Mouse (Mus musculus) intestine, postnatal 0 days (tissue): ENCODE measurements around the gene Rab37. TPM values are rescaled to one million over a fixed set of nuclear protein-coding genes. Genes with fewer than 3 reads are reported as not detected.

Experiments used
- ATAC-seq: fragments of 200-750 bp; cut with Nextera tagmentation; 2 replicates; pipeline ENCODE4 v1.8.0; 2017; ENCODE audit warnings: mild to moderate bottlenecking, moderate TSS enrichment, moderate library complexity
- H3K27ac ChIP-seq: fragments of 300-500 bp; sonication (generic); 2 replicates; pipeline ENCODE4 v1.5.1; 2014; ENCODE audit warnings: mild to moderate bottlenecking, low read depth, low read length, moderate library complexity
- H3K27me3 ChIP-seq: fragments of 300-500 bp; sonication (generic); replicated peaks from 2 replicates; pipeline ENCODE4 v1.6.1; 2014; ENCODE audit warnings: low read length, mixed read lengths; ENCODE audit not compliant: control insufficient read depth, insufficient read depth
- H3K36me3 ChIP-seq: fragments of 300-500 bp; sonication (generic); 2 replicates; pipeline ENCODE4 v1.6.1; 2014; ENCODE audit warnings: mild to moderate bottlenecking, moderate library complexity; ENCODE audit not compliant: control insufficient read depth, insufficient read depth
- H3K4me1 ChIP-seq: fragments of 300-500 bp; sonication (generic); replicated peaks from 2 replicates; pipeline ENCODE4 v1.6.1; 2014; ENCODE audit warnings: antibody characterized with exemption, low read length, mixed read lengths; ENCODE audit not compliant: control insufficient read depth, insufficient read depth
- H3K4me2 ChIP-seq: fragments of 300-500 bp; sonication (generic); replicated peaks from 2 replicates; pipeline ENCODE4 v1.6.1; 2014; ENCODE audit warnings: low read depth, mild to moderate bottlenecking, moderate library complexity
- H3K4me3 ChIP-seq: fragments of 300-500 bp; sonication (generic); 2 replicates; pipeline ENCODE4 v1.5.1; 2014; ENCODE audit warnings: low read depth, low read length
- H3K9ac ChIP-seq: fragments of 300-500 bp; sonication (generic); 2 replicates; pipeline ENCODE4 v1.6.1; 2014; ENCODE audit warnings: mild to moderate bottlenecking, low read depth, low read length
- H3K9me3 ChIP-seq: fragments of 300-500 bp; sonication (generic); 2 replicates; pipeline ENCODE4 v1.6.1; 2016; ENCODE audit warnings: mixed run types; ENCODE audit not compliant: control insufficient read depth
- CTCF ChIP-seq: sonication (generic); IDR thresholded peaks from 2 replicates; pipeline ENCODE4 v1.5.1; 2016; ENCODE audit warnings: low read depth, mild to moderate bottlenecking, control low read depth, antibody characterized with exemption, moderate library complexity
- WGBS: fragments of 180-500 bp; shearing (Covaris S2); extraction: QIAGEN DNeasy Blood & Tissue Kit; methylation state at CpG from one replicate; pipeline ENCODE4 v1.1.7; 2014; 5-methylcytosine and 5-hydroxymethylcytosine counted together
- polyA plus RNA-seq: library from polyadenylated mRNA; unstranded; fragments of >200 nt; fragmentation: Nextera tagmentation; extraction: Ambion mirVana; gene quantifications from 2 replicates; pipeline ENCODE4 v1.2.1, GENCODE M21; 2015

Gene Rab37
- polyA plus RNA-seq, 1 experiment from 2014 or later = 3.7 TPM

GRCm38 (mm10) chr11:115179191-115179590 lies 88.0 kb downstream of the Rab37 start:
- Histone ChIP-seq H3K9ac (no peak overlapping the region), H3K27me3 (no peaks in the 10 kb centered on the region), H3K9me3 (no peaks in the 10 kb centered on the region), H3K27ac (peak overlapping the region; percentile 50; the same call in 1 of the 2 replicates), H3K4me1 (peaks cover 20% of the 10 kb centered on the region), H3K36me3 (peaks cover 45% of the 10 kb centered on the region; the same call in 1 of the 2 replicates), H3K4me3 (no peak overlapping the region), H3K4me2 (peak overlapping the region; percentile 30; the same call in 1 of the 2 replicates)
- ATAC-seq = no peak
- TF ChIP-seq CTCF = no peak
- WGBS = 57% methylated on average over 6 of the region's 6 CpGs

GRCm38 (mm10) chr11:115179881-115180280 lies 88.7 kb downstream of the Rab37 start:
- Histone ChIP-seq H3K9ac (no peak overlapping the region), H3K4me1 (peaks cover 19% of the 10 kb centered on the region), H3K9me3 (no peaks in the 10 kb centered on the region), H3K27ac (no peak overlapping the region; the same call in 1 of the 2 replicates), H3K27me3 (no peaks in the 10 kb centered on the region), H3K36me3 (peaks cover 42% of the 10 kb centered on the region; the same call in 1 of the 2 replicates), H3K4me2 (no peak overlapping the region), H3K4me3 (no peak overlapping the region)
- WGBS = 73% methylated on average over 6 of the region's 6 CpGs
- ATAC-seq = no peak
- TF ChIP-seq CTCF = 0 out of 2 replicates have a peak, but pooled peaks have one; percentile 11

- no peaks in the 10 kb centered on the region for H3K27me3 ChIP-seq
- 13% methylated on average over 12 of the region's 12 CpGs for WGBS
- no peak overlapping the region for H3K9ac ChIP-seq
- H3K4me3 ChIP-seq = no peak overlapping the region
- no peak overlapping the region for H3K4me2 ChIP-seq
- TF ChIP-seq CTCF = peak; percentile 96
- peaks cover 31% of the 10 kb centered on the region; the same call in 1 of the 2 replicates for H3K36me3 ChIP-seq
- H3K27ac ChIP-seq = peak overlapping the region; percentile 46; the same call in 1 of the 2 replicates
- peak; percentile 44 for ATAC-seq
- peaks cover 6% of the 10 kb centered on the region; the same call in 1 of the 2 replicates for H3K4me1 ChIP-seq
- no peaks in the 10 kb centered on the region for H3K9me3 ChIP-seq
Measured at GRCm38 (mm10) chr11:115181913-115182638, 90.8 kb downstream of the Rab37 start.

- Histone ChIP-seq H3K36me3 (peaks cover 21% of the 10 kb centered on the region; the same call in 1 of the 2 replicates), H3K4me2 (no peak overlapping the region), H3K27ac (peak overlapping the region; percentile 54; the same call in 1 of the 2 replicates), H3K4me3 (no peak overlapping the region), H3K27me3 (no peaks in the 10 kb centered on the region), H3K9ac (no peak overlapping the region), H3K9me3 (no peaks in the 10 kb centered on the region), H3K4me1 (no peaks in the 10 kb centered on the region; the same call in 1 of the 2 replicates)
- no peak for TF ChIP-seq CTCF
- WGBS = 30% methylated on average over 4 of the region's 4 CpGs
- ATAC-seq = peak; percentile 21
Measured at GRCm38 (mm10) chr11:115184973-115185372, 93.7 kb downstream of the Rab37 start.

GRCm38 (mm10) chr11:115187224-115187639 lies 96.0 kb downstream of the Rab37 start, which contains the start of gene Tmem104:
Gene Tmem104, plus strand, starts transcription at chr11:115187487.
- Histone ChIP-seq H3K27ac (peak within 1 kb of the TSS; percentile 85), H3K9ac (peak within 1 kb of the TSS; percentile 62), H3K4me2 (peak within 1 kb of the TSS; percentile 88), H3K27me3 (no peaks in the 10 kb centered on the region), H3K9me3 (no peaks in the 10 kb centered on the region), H3K4me1 (no peaks in the 10 kb centered on the region; the same call in 1 of the 2 replicates), H3K4me3 (peak within 1 kb of the TSS; percentile 70), H3K36me3 (peaks cover 7% of the 10 kb centered on the region; the same call in 1 of the 2 replicates)
- under 1% methylated on average over 39 of the region's 39 CpGs for WGBS
- peak; percentile 60 for TF ChIP-seq CTCF
- ATAC-seq = peak; percentile 84

- Histone ChIP-seq H3K36me3 (peaks cover 7% of the 10 kb centered on the region; the same call in 1 of the 2 replicates), H3K4me1 (no peaks in the 10 kb centered on the region; the same call in 1 of the 2 replicates), H3K27me3 (no peaks in the 10 kb centered on the region), H3K4me3 (peak within 1 kb of the TSS; percentile 70), H3K27ac (peak within 1 kb of the TSS; percentile 85), H3K4me2 (peak within 1 kb of the TSS; percentile 88), H3K9me3 (no peaks in the 10 kb centered on the region), H3K9ac (peak within 1 kb of the TSS; percentile 62)
- ATAC-seq = no peak
- TF ChIP-seq CTCF = no peak
- WGBS = 6% methylated on average over 12 of the region's 12 CpGs
Measured at GRCm38 (mm10) chr11:115187693-115188092, 96.5 kb downstream of the Rab37 start, which contains the start of gene Nat9. Gene Nat9, minus strand, starts transcription at chr11:115187859.
